Mouse (Mus musculus) MEL-GATA-1-ER (cell line): Measurements from ENCODE around the gene Arl16.
"Not testable (repeated sequence)": the region's sequence is repeated elsewhere in the genome, so short reads cannot be mapped to it uniquely, and the experiment has no call there.

Experiments
- DNase-seq: peaks from one replicate; pipeline ENCODE4 v3.0.0-alpha.2; 2012; ENCODE audit warnings: low read depth; ENCODE audit errors: extremely low read depth

Gene Arl16

DNA sequence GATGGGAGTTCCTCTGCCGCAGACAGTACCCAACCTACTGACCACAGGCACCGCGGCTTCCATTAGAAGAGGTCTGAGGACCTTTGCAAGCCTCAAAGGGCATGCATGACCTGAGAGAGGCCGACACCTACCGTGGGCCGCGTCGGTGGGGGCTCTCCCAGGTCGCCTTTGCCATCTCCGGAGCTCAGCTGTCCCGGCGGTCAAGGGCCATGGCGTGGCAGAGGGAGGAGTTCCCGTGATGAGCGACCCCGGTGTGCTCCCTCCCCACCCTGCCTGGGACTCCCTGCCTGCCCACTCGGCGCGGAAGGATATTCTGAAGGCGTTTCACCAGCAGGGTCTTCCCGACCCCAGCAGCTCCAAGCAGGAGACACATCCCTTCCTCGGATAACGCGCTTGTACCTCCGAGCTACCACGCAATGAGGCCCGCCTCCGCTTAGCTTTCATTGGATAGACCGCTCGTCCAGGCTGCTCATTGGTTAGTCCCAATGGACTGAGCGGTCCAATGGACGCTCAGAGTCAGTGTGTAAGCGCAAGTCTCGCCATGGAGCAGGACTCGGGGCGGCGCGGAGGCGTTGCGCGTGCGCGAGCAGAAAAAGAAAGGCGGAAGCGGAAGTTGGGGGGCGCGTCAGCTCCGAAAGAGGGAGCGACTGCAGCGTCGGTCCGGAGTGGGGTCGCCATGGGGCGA lies at the start of gene Arl16:
Gene Arl16 (minus strand): TSS at position 557 of the 685 bp plus-strand sequence.
- DNase-seq: peak; percentile 98

DNA sequence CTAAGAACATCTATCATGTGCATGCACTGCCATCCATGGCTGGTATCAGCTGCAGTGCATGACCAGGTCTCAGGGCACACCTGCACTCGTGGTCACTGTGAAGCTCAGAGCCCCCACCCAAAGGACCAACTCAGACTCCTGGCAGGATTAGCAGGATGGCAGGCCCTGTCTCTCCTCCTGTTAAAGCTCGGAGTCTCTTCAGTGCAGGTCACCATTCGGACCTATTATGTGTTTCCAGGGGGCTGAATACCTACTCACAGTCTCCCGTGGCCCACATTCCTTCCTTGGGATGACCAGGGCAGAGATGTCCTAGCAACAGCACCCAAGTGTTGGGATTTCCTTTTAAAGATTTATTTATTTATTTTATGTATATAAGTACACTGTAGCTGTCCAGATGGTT lies 49.7 kb upstream of the Arl16 start:
- no peak for DNase-seq

GRCm38 (mm10) chr11:120515611-120516010 lies 48.2 kb upstream of the Arl16 start:
- no peak for DNase-seq

DNA sequence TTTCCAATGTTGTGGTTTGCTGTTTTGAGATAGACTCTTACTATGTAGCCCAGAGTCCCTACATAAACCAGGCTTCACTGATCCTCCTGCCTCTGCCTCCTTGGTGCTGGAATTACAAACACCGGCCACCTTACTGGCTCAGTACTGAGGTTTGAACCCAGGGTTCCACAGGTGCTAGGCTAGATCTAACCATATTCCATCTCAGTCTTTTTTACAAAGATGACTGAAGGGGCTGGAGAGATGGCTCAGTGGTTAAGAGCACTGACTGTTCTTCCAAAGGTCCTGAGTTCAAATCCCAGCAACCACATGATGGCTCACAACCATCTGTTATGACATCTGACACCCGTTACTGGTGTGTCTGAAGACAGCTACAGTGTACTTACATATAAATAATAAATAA lies 46.9 kb upstream of the Arl16 start:
- not testable (repeated sequence) for DNase-seq

DNA sequence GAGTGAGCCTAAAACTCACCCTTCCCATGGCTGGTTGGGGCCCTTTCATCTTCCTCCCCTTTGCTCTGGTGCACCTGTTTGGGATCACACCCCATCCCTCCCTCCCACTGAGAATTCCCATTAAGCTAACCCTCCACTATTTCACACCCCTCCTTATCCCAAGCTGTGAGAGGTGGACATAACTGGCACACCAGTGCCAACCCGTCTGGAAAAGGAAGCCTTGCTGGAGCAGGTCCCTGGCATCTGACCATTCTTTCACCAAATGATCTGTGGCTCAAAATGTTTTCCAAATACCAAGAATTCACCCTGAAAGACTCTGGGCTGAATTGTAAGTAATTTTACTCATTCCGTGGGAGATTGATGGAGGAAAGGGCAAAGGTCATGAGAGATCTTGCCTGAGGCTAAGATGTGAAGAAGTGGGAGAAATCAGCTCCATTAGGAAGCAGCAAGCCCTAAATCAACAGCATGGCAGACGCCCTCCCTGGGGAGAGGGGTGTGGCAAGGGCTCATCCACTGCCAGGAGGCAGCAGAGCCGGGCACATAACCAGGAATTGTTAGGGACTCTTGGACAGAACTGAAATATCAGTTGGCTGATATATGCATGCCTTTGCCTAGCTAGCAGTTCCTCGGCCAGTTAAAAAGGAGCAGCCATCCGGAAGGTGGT lies 45.5 kb upstream of the Arl16 start:
- DNase-seq: no peak

DNA sequence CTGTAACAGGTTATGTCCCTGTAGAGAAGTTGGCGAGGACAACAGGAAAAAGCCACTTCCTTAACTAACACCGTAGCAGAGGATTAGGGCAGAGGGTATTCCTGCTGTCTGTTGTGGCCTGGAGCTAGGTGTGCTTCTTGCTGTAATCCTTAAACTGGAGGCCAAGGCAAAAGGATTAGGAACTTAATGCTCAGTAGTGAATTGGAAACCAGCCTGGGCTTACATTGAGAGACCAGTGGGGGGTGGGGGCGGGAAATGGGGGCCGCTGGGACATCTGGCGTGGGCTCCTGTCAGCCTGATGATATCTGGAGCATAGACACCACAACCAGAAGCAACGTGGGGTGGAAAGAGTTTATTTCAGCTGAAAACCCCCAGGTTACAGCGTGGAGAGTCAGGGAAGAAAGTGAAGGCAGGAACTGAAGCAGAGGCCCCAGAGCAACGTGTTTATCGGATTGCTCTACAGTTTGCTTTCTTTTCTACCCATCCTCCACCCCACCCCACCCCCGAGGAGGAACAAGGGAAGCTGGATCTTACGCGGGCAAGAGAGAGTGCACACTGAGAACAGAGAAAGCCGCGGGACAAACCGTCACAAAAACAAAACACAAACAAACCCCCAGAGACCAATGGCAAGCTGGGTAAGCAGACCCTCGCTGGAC lies 43.1 kb upstream of the Arl16 start:
- peak; percentile 76 for DNase-seq

DNA sequence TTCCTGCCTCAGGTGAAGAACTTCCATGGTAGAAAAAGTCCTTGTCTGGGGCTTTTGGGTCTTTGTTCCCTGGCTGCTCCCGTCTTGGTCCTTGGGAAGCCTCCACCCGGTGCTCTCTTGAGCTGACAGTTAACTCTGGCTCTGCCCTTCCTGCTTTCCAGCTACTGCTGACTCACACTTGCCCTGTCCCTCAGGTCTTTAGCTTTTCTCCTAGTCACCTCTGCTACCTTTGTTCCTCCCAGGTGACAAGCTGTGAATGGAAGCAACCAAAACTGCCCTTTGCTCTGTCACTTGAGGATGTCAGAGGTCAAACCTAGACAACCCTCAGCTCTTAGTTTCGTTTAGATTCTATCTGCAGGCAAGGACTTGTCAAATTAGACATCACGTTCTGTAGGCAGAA lies 42.5 kb upstream of the Arl16 start:
- no peak for DNase-seq

- no peak for DNase-seq
Observed at GRCm38 (mm10) chr11:120508290-120508870, 41.0 kb upstream of the Arl16 start.

- DNase-seq: no peak
Observed at GRCm38 (mm10) chr11:120507611-120508289, 40.3 kb upstream of the Arl16 start.

DNA sequence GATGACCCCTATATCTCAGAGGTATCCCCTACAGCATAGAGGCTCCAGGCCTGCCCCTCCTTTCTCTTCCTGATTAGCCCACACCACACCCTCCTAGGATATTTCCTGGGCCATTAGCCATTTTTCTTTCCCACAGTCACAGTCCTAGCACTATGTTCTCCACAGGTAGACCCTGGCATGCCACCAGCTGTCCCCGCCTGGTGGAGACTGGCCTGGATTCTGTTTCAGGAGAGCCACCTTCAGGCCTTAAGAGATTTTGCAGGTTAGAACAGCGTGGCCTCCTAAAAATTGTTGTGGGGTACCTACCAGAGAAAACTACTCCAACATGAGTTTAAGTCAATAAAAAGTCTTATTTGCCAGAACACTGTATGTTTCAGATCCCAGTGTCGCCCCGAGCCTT lies 39.5 kb upstream of the Arl16 start:
- no peak for DNase-seq

- no peak for DNase-seq
Observed at GRCm38 (mm10) chr11:120505661-120506060, 38.3 kb upstream of the Arl16 start.

- no peak for DNase-seq
Observed at GRCm38 (mm10) chr11:120501701-120502100, 34.3 kb upstream of the Arl16 start.

- DNase-seq: no peak
Observed at GRCm38 (mm10) chr11:120501018-120501417, 33.6 kb upstream of the Arl16 start.

GRCm38 (mm10) chr11:120500357-120500756 lies 33.0 kb upstream of the Arl16 start:
- no peak for DNase-seq

- no peak for DNase-seq
Observed at GRCm38 (mm10) chr11:120499894-120500293, 32.5 kb upstream of the Arl16 start.

DNA sequence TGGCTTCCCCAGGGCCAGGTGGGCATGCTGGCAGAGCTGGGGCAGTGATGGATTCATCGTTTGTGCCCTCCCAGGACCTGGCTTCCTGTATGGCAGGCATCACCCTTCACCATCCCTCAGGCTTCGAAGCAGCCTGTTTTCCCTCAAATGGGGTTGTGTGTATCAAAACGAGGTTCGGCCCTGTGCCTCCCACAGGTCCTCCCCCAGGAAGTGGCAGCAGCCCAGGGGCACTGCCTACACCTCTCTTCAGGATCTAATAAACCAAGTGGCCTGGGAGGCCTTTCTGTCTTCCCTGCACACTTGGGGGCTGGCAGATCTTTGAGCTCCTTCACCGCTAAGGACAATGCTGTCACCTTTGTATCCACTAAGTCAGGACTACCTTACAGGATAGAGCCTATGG lies 31.5 kb upstream of the Arl16 start:
- DNase-seq: no peak

GRCm38 (mm10) chr11:120498226-120498625 lies 30.8 kb upstream of the Arl16 start:
- DNase-seq: no peak

DNA sequence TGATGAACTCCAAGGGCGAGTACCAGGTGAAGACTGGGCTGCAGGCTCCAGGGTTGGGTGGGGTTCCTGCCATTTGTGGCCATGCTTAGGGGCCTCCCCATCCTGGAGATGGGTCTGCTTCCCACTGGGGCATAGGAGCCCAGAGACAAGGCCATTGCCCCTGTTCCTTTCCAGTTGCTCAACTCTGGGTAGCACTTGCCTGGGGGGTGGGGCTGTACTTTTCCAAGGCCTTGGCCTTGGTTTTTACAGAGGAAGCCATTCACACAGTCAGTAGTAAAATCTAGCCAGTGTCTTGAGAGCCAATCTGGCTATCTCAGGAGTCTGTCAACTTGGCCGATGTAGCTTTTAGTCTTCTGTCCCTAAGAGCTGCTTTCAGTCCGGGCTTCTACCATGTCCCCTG lies 30.0 kb upstream of the Arl16 start:
- DNase-seq: no peak

DNA sequence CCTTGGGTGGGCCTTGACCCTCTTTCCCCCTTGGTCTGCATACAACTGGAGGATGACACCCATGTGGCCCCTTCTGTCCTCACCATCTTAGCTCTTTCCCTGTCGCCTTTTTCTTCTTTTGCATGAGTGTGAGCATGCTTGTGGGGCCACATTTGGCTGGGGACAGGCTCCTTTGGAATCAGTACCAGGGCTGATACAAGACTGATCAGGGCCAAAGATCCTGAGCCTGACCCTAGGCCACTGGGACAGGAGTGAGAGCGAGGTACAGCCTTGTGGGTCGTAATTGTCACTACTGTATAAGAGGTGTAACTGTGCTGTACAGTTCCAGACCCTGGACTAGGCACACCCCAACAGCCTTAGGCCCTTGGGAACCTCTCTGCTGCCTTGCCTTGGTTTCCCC lies 26.5 kb upstream of the Arl16 start:
- DNase-seq: no peak

DNA sequence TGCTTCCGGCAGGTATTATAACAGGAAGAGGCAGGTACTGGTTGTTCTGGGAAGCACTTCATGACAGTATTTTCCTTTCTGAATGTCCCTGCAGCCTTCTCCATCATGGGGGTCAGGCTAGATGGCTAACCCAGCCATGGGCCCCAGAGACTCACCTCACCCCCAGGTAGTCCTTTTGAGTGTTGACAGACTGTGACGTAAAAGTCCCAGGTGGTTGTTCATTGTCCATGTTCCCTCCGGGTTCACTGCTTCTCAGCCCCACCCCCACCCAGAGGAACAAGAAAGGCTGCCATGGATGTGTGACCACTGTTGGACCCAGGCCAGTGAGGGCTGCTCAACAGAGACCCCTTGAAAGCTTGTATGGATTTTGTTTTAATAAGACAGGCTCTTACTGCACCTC lies 25.9 kb upstream of the Arl16 start:
- no peak for DNase-seq

GRCm38 (mm10) chr11:120492878-120493203 lies 25.4 kb upstream of the Arl16 start:
- DNase-seq: no peak
